Mouse (Mus musculus) midbrain, embryonic 12.5 days (tissue): ENCODE data around the gene Larp4. TPM values are rescaled to one million over a fixed set of nuclear protein-coding genes. Genes with fewer than 3 reads are reported as not detected.

Source experiments
- ATAC-seq: fragments of 200-750 bp; cut with Nextera tagmentation; 2 replicates; pipeline ENCODE4 v1.8.0; 2017; ENCODE audit warnings: low read depth, moderate TSS enrichment, moderate library complexity; ENCODE audit not compliant: low FRiP score
- H3K27ac ChIP-seq: fragments of 300-500 bp; sonication (generic); replicated peaks from 2 replicates; pipeline ENCODE4 v1.5.1; 2016; ENCODE audit warnings: mild to moderate bottlenecking
- H3K27me3 ChIP-seq: fragments of 300-500 bp; sonication (generic); 2 replicates; pipeline ENCODE4 v1.6.1; 2016; ENCODE audit warnings: mild to moderate bottlenecking
- H3K36me3 ChIP-seq: fragments of 300-500 bp; sonication (generic); 2 replicates; pipeline ENCODE4 v1.6.1; 2016
- H3K4me1 ChIP-seq: fragments of 300-500 bp; sonication (generic); 2 replicates; pipeline ENCODE4 v1.6.1; 2016
- H3K4me2 ChIP-seq: fragments of 300-500 bp; sonication (generic); replicated peaks from 2 replicates; pipeline ENCODE4 v1.6.1; 2016; ENCODE audit warnings: mild to moderate bottlenecking, moderate library complexity
- H3K4me3 ChIP-seq: fragments of 300-500 bp; sonication (generic); 2 replicates; pipeline ENCODE4 v1.5.1; 2016; ENCODE audit warnings: mild to moderate bottlenecking
- H3K9ac ChIP-seq: fragments of 300-500 bp; sonication (generic); replicated peaks from 2 replicates; pipeline ENCODE4 v1.6.1; 2016; ENCODE audit warnings: mild to moderate bottlenecking, moderate library complexity
- H3K9me3 ChIP-seq: fragments of 300-500 bp; sonication (generic); 2 replicates; pipeline ENCODE4 v1.6.1; 2016; ENCODE audit warnings: mild to moderate bottlenecking
- WGBS: fragments of 180-500 bp; shearing (Covaris S2); methylation state at CpG from one replicate; pipeline ENCODE4 v1.1.7; 2016; 5-methylcytosine and 5-hydroxymethylcytosine counted together
- polyA plus RNA-seq: library from polyadenylated mRNA; unstranded; fragments of >200 nt; fragmentation: Nextera tagmentation; extraction: Ambion mirVana; gene quantifications from 2 replicates; pipeline ENCODE4 v1.2.1, GENCODE M21; 2016

The Larp4 gene
- polyA plus RNA-seq, 1 experiment from 2014 or later, result 35.6 TPM

- WGBS, result 80% methylated on average over 9 of the region's 9 CpGs
- H3K36me3 ChIP-seq, result peaks cover 4% of the 10 kb centered on the region; the same call in 1 of the 2 replicates
- no peak for ATAC-seq
- 0 out of 2 replicates have a peak overlapping the region, but pooled peaks have one; percentile 52 for H3K9ac ChIP-seq
- H3K27me3 ChIP-seq, result peaks cover 7% of the 10 kb centered on the region
- H3K27ac ChIP-seq, result 0 out of 2 replicates have a peak overlapping the region, but pooled peaks have one; percentile 10
- H3K4me1 ChIP-seq, result peaks cover 31% of the 10 kb centered on the region
- H3K9me3 ChIP-seq, result no peaks in the 10 kb centered on the region
- peak overlapping the region; percentile 67 for H3K4me2 ChIP-seq
- H3K4me3 ChIP-seq, result no peak overlapping the region
Observed at GRCm38 (mm10) chr15:100042048-100042400, 72.2 kb downstream of the Larp4 start.

- peaks cover 20% of the 10 kb centered on the region for H3K36me3 ChIP-seq
- no peak overlapping the region for H3K27ac ChIP-seq
- no peak for ATAC-seq
- no peak overlapping the region for H3K9ac ChIP-seq
- no peak overlapping the region for H3K4me2 ChIP-seq
- no peak overlapping the region for H3K4me3 ChIP-seq
- no peaks in the 10 kb centered on the region for H3K27me3 ChIP-seq
- WGBS, result 68% methylated on average over 6 of the region's 6 CpGs
- no peaks in the 10 kb centered on the region for H3K9me3 ChIP-seq
- H3K4me1 ChIP-seq, result peaks cover 26% of the 10 kb centered on the region
Observed at GRCm38 (mm10) chr15:100045576-100045975, 75.7 kb downstream of the Larp4 start.

- ATAC-seq, result no peak
- Histone ChIP-seq H3K36me3 (peaks cover 21% of the 10 kb centered on the region), H3K4me2 (no peak overlapping the region), H3K4me1 (peaks cover 22% of the 10 kb centered on the region), H3K27ac (no peak overlapping the region), H3K4me3 (no peak overlapping the region), H3K27me3 (no peaks in the 10 kb centered on the region), H3K9ac (no peak overlapping the region), H3K9me3 (no peaks in the 10 kb centered on the region)
- WGBS, result 88% methylated on average over 7 of the region's 7 CpGs
Observed at GRCm38 (mm10) chr15:100049496-100050087, 79.7 kb downstream of the Larp4 start.

- no peak for ATAC-seq
- H3K9me3 ChIP-seq, result no peaks in the 10 kb centered on the region
- no peak overlapping the region for H3K4me3 ChIP-seq
- H3K4me2 ChIP-seq, result no peak overlapping the region
- H3K27ac ChIP-seq, result no peak overlapping the region
- H3K9ac ChIP-seq, result no peak overlapping the region
- no peaks in the 10 kb centered on the region for H3K27me3 ChIP-seq
- WGBS, result 91% methylated on average over 7 of the region's 7 CpGs
- peaks cover 15% of the 10 kb centered on the region for H3K4me1 ChIP-seq
- H3K36me3 ChIP-seq, result peaks cover 26% of the 10 kb centered on the region
Observed at GRCm38 (mm10) chr15:100050940-100051339, 81.1 kb downstream of the Larp4 start.

GRCm38 (mm10) chr15:100052726-100053125 lies 82.9 kb downstream of the Larp4 start:
- ATAC-seq, result no peak

GRCm38 (mm10) chr15:100056397-100056908 lies 86.6 kb downstream of the Larp4 start:
- Histone ChIP-seq H3K4me3 (no peak overlapping the region), H3K27me3 (no peaks in the 10 kb centered on the region), H3K36me3 (0 out of 2 replicates have a peak, but pooled peaks cover 5% of the 10 kb centered on the region), H3K9ac (no peak overlapping the region), H3K4me2 (no peak overlapping the region), H3K27ac (no peak overlapping the region), H3K4me1 (peaks cover 21% of the 10 kb centered on the region), H3K9me3 (no peaks in the 10 kb centered on the region)
- 95% methylated on average over 7 of the region's 7 CpGs for WGBS
- no peak for ATAC-seq

More at GRCm38 (mm10) chr15:100052726-100053125, 82.9 kb downstream of the Larp4 start:
- H3K9ac ChIP-seq, result peak overlapping the region; percentile 32; the same call in 1 of the 2 replicates
- H3K36me3 ChIP-seq, result peaks cover 17% of the 10 kb centered on the region
- H3K9me3 ChIP-seq, result no peaks in the 10 kb centered on the region
- no peak overlapping the region; the same call in 1 of the 2 replicates for H3K27ac ChIP-seq
- H3K4me1 ChIP-seq, result peaks cover 15% of the 10 kb centered on the region
- no peak overlapping the region for H3K4me3 ChIP-seq
- WGBS, result 38% methylated on average over 3 of the region's 3 CpGs
- no peaks in the 10 kb centered on the region for H3K27me3 ChIP-seq
- 0 out of 2 replicates have a peak overlapping the region, but pooled peaks have one; percentile 3 for H3K4me2 ChIP-seq

- Histone ChIP-seq H3K4me3 (no peak overlapping the region), H3K4me1 (peaks cover 13% of the 10 kb centered on the region), H3K9me3 (no peaks in the 10 kb centered on the region), H3K9ac (no peak overlapping the region), H3K27me3 (no peaks in the 10 kb centered on the region), H3K27ac (no peak overlapping the region), H3K4me2 (no peak overlapping the region), H3K36me3 (0 out of 2 replicates have a peak, but pooled peaks cover 5% of the 10 kb centered on the region)
- 81% methylated on average over 3 of the region's 3 CpGs for WGBS
- ATAC-seq, result no peak
Observed at GRCm38 (mm10) chr15:100057698-100058097, 87.8 kb downstream of the Larp4 start.

GRCm38 (mm10) chr15:100058143-100058542 lies 88.3 kb downstream of the Larp4 start:
- no peak for ATAC-seq

GRCm38 (mm10) chr15:100058912-100059311 lies 89.0 kb downstream of the Larp4 start:
- Histone ChIP-seq H3K27me3 (no peaks in the 10 kb centered on the region), H3K27ac (no peak overlapping the region; the same call in 1 of the 2 replicates), H3K4me1 (peaks cover 8% of the 10 kb centered on the region; the same call in 1 of the 2 replicates), H3K9ac (no peak overlapping the region), H3K4me2 (no peak overlapping the region), H3K9me3 (no peaks in the 10 kb centered on the region), H3K36me3 (0 out of 2 replicates have a peak, but pooled peaks cover 5% of the 10 kb centered on the region), H3K4me3 (no peak overlapping the region)
- 78% methylated on average over 11 of the region's 11 CpGs for WGBS
- no peak for ATAC-seq

More at GRCm38 (mm10) chr15:100058143-100058542, 88.3 kb downstream of the Larp4 start:
- H3K4me1 ChIP-seq, result peaks cover 8% of the 10 kb centered on the region; the same call in 1 of the 2 replicates
- no peaks in the 10 kb centered on the region for H3K27me3 ChIP-seq
- no peak overlapping the region for H3K4me3 ChIP-seq
- H3K4me2 ChIP-seq, result no peak overlapping the region
- H3K9ac ChIP-seq, result no peak overlapping the region
- H3K36me3 ChIP-seq, result 0 out of 2 replicates have a peak, but pooled peaks cover 5% of the 10 kb centered on the region
- 96% methylated on average over 3 of the region's 3 CpGs for WGBS
- H3K9me3 ChIP-seq, result no peaks in the 10 kb centered on the region
- no peak overlapping the region for H3K27ac ChIP-seq

- WGBS, result 81% methylated on average over 7 of the region's 7 CpGs
- Histone ChIP-seq H3K4me2 (no peak overlapping the region), H3K9ac (no peak overlapping the region), H3K4me1 (peaks cover 8% of the 10 kb centered on the region; the same call in 1 of the 2 replicates), H3K4me3 (no peak overlapping the region), H3K27me3 (no peaks in the 10 kb centered on the region), H3K9me3 (no peaks in the 10 kb centered on the region), H3K36me3 (0 out of 2 replicates have a peak, but pooled peaks cover 3% of the 10 kb centered on the region), H3K27ac (no peak overlapping the region)
- ATAC-seq, result no peak
Observed at GRCm38 (mm10) chr15:100059626-100060311, 89.9 kb downstream of the Larp4 start.

GRCm38 (mm10) chr15:100060513-100061140 lies 90.8 kb downstream of the Larp4 start:
- WGBS, result 92% methylated on average over 4 of the region's 4 CpGs
- ATAC-seq, result no peak
- no peaks in the 10 kb centered on the region for H3K27me3 ChIP-seq
- H3K27ac ChIP-seq, result no peak overlapping the region
- no peak overlapping the region for H3K4me3 ChIP-seq
- H3K9ac ChIP-seq, result no peak overlapping the region
- peaks cover 8% of the 10 kb centered on the region; the same call in 1 of the 2 replicates for H3K4me1 ChIP-seq
- H3K9me3 ChIP-seq, result no peaks in the 10 kb centered on the region
- H3K4me2 ChIP-seq, result no peak overlapping the region
- H3K36me3 ChIP-seq, result no peaks in the 10 kb centered on the region
